Mouse (Mus musculus) liver, embryonic 11.5 days (tissue): ENCODE data around the gene Tff1. TPM values are rescaled to one million over a fixed set of nuclear protein-coding genes. Genes with fewer than 3 reads are reported as not detected.

ENCODE experiments used
- ATAC-seq: fragments of 200-750 bp; cut with Nextera tagmentation; replicated peaks from 2 replicates; pipeline ENCODE4 v1.8.0; 2017; ENCODE audit warnings: moderate number of reproducible peaks, mild to moderate bottlenecking, moderate TSS enrichment, moderate library complexity; ENCODE audit not compliant: low FRiP score
- DNase-seq: peaks from one replicate; pipeline ENCODE4 v3.0.0-alpha.2; 2017; ENCODE audit warnings: low spot score
- H3K27ac ChIP-seq: fragments of 300-500 bp; sonication (generic); 2 replicates; pipeline ENCODE4 v1.5.1; 2014; ENCODE audit warnings: mild to moderate bottlenecking, low read depth, low read length, control low read depth
- H3K27me3 ChIP-seq: fragments of 300-500 bp; sonication (generic); replicated peaks from 2 replicates; pipeline ENCODE4 v1.6.1; 2014; ENCODE audit warnings: low read length, mixed read lengths; ENCODE audit not compliant: control insufficient read depth, insufficient read depth
- H3K36me3 ChIP-seq: fragments of 300-500 bp; sonication (generic); 2 replicates; pipeline ENCODE4 v1.6.1; 2014; ENCODE audit warnings: mild to moderate bottlenecking, low read length, moderate library complexity, mixed read lengths; ENCODE audit not compliant: control insufficient read depth, insufficient read depth
- H3K4me1 ChIP-seq: fragments of 300-500 bp; sonication (generic); replicated peaks from 2 replicates; pipeline ENCODE4 v1.6.1; 2014; ENCODE audit warnings: low read length, mixed read lengths; ENCODE audit not compliant: control insufficient read depth, insufficient read depth
- H3K4me2 ChIP-seq: fragments of 300-500 bp; sonication (generic); 2 replicates; pipeline ENCODE4 v1.6.1; 2014; ENCODE audit warnings: mild to moderate bottlenecking, control low read depth, moderate library complexity
- H3K4me3 ChIP-seq: fragments of 300-500 bp; sonication (generic); 2 replicates; pipeline ENCODE4 v1.5.1; 2014; ENCODE audit warnings: low read depth, low read length, control low read depth
- H3K9ac ChIP-seq: fragments of 300-500 bp; sonication (generic); 2 replicates; pipeline ENCODE4 v1.6.1; 2014; ENCODE audit warnings: low read depth, low read length, control low read depth
- H3K9me3 ChIP-seq: fragments of 300-500 bp; sonication (generic); 2 replicates; pipeline ENCODE4 v1.6.1; 2016; ENCODE audit warnings: low read length, inconsistent platforms, mixed read lengths; ENCODE audit not compliant: control insufficient read depth
- WGBS: fragments of 180-500 bp; shearing (Covaris S2); extraction: QIAGEN DNeasy Blood & Tissue Kit; methylation state at CpG from one replicate; pipeline ENCODE4 v1.1.7; 2014; 5-methylcytosine and 5-hydroxymethylcytosine counted together
- polyA plus RNA-seq: library from polyadenylated mRNA; unstranded; fragments of >200 nt; fragmentation: Nextera tagmentation; extraction: Ambion mirVana; gene quantifications from 2 replicates; pipeline ENCODE4 v1.2.1, GENCODE M21; 2014

Gene Tff1
- polyA plus RNA-seq, 1 experiment from 2014 or later = not detected

- H3K4me3 ChIP-seq = no peak overlapping the region
Measured at GRCm38 (mm10) chr17:31193360-31193759, 28.3 kb upstream of the Tff1 start.

GRCm38 (mm10) chr17:31192663-31193062 is 27.6 kb upstream of the Tff1 start:
- Histone ChIP-seq H3K27me3 (no peaks in the 10 kb centered on the region), H3K4me2 (no peak overlapping the region), H3K4me1 (peaks cover 3% of the 10 kb centered on the region), H3K9ac (no peak overlapping the region), H3K4me3 (no peak overlapping the region), H3K27ac (no peak overlapping the region), H3K36me3 (no peaks in the 10 kb centered on the region), H3K9me3 (no peaks in the 10 kb centered on the region)
- 56% methylated on average over 2 of the region's 2 CpGs for WGBS
- ATAC-seq = no peak
- DNase-seq = no peak

More at GRCm38 (mm10) chr17:31193360-31193759, 28.3 kb upstream of the Tff1 start:
- no peak for DNase-seq
- Histone ChIP-seq H3K9me3 (no peaks in the 10 kb centered on the region), H3K9ac (no peak overlapping the region), H3K27me3 (no peaks in the 10 kb centered on the region), H3K36me3 (no peaks in the 10 kb centered on the region), H3K27ac (no peak overlapping the region), H3K4me1 (peaks cover 3% of the 10 kb centered on the region), H3K4me2 (no peak overlapping the region)
- ATAC-seq = no peak
- 81% methylated on average over 9 of the region's 9 CpGs for WGBS

DNA sequence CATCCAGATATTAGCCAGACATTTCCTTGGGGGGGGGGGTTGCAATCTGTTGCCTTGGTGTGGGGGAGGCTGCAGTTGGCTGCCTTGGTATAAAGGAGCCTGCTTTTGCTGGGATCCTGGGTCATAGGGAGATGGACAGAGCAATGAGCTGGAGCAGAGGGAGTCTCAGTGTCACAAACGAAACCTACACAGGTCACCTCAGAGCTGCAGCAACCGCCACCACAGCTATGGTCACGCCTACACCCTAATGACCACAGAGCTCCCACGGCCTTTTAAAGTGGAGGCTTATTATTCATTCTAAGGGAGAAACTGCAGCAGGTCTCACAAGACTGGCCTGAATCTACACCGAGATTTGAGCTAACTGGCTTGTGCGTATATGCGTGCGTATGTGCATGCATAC is 26.7 kb upstream of the Tff1 start:
- peaks cover 3% of the 10 kb centered on the region for H3K4me1 ChIP-seq
- no peak overlapping the region for H3K9ac ChIP-seq
- H3K4me2 ChIP-seq = no peak overlapping the region
- no peaks in the 10 kb centered on the region for H3K9me3 ChIP-seq
- no peaks in the 10 kb centered on the region for H3K27me3 ChIP-seq
- WGBS = 81% methylated on average over 8 of the region's 8 CpGs
- no peak for DNase-seq
- no peak overlapping the region for H3K4me3 ChIP-seq
- no peak for ATAC-seq
- no peak overlapping the region for H3K27ac ChIP-seq
- no peaks in the 10 kb centered on the region for H3K36me3 ChIP-seq

DNA sequence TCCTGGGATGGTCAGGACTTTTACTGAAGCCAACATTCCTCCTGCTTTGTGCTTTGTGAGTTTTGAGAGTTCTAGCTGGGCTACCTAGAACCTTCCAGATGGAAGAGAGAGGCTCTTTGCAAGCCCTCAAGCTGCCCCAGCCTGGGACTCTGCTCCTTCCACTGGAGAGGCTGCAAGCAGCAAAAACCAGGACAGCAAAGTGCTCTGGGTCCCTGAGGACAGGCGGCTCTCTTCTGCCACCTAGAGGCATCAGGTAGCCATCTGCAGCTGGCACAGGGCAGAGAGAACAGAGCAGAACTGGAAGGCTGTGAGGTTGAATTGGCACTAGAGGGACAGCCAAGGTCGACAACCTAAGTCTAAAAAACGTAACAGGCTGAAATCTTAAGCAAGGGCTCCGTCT is 22.3 kb upstream of the Tff1 start:
- peak; percentile 49 for DNase-seq
- Histone ChIP-seq H3K4me2 (no peak overlapping the region), H3K4me3 (no peak overlapping the region), H3K9ac (no peak overlapping the region), H3K27ac (no peak overlapping the region), H3K9me3 (no peaks in the 10 kb centered on the region), H3K27me3 (no peaks in the 10 kb centered on the region), H3K36me3 (no peaks in the 10 kb centered on the region), H3K4me1 (no peaks in the 10 kb centered on the region; the same call in 1 of the 2 replicates)
- 21% methylated on average over 4 of the region's 4 CpGs for WGBS
- no peak for ATAC-seq

GRCm38 (mm10) chr17:31184269-31184990 is 19.4 kb upstream of the Tff1 start:
- H3K4me2 ChIP-seq = no peak overlapping the region
- no peak for DNase-seq
- H3K9ac ChIP-seq = no peak overlapping the region
- no peak overlapping the region for H3K4me3 ChIP-seq
- H3K36me3 ChIP-seq = no peaks in the 10 kb centered on the region
- no peaks in the 10 kb centered on the region for H3K4me1 ChIP-seq
- H3K27ac ChIP-seq = no peak overlapping the region
- 74% methylated on average over 12 of the region's 12 CpGs for WGBS
- no peak for ATAC-seq
- H3K9me3 ChIP-seq = no peaks in the 10 kb centered on the region
- no peaks in the 10 kb centered on the region for H3K27me3 ChIP-seq

GRCm38 (mm10) chr17:31183180-31183974 is 18.3 kb upstream of the Tff1 start:
- WGBS = 60% methylated on average over 12 of the region's 12 CpGs
- ATAC-seq = no peak
- DNase-seq = no peak
- Histone ChIP-seq H3K27me3 (no peaks in the 10 kb centered on the region), H3K4me1 (no peaks in the 10 kb centered on the region), H3K36me3 (no peaks in the 10 kb centered on the region), H3K27ac (no peak overlapping the region), H3K4me2 (peak overlapping the region; percentile 6; the same call in 1 of the 2 replicates), H3K9me3 (no peaks in the 10 kb centered on the region), H3K9ac (no peak overlapping the region), H3K4me3 (no peak overlapping the region)

GRCm38 (mm10) chr17:31181490-31181889 is 16.4 kb upstream of the Tff1 start:
- Histone ChIP-seq H3K4me1 (no peaks in the 10 kb centered on the region), H3K36me3 (no peaks in the 10 kb centered on the region), H3K27me3 (no peaks in the 10 kb centered on the region), H3K4me3 (no peak overlapping the region), H3K9ac (no peak overlapping the region), H3K4me2 (no peak overlapping the region), H3K9me3 (no peaks in the 10 kb centered on the region), H3K27ac (no peak overlapping the region)
- WGBS = 72% methylated on average over 4 of the region's 4 CpGs
- DNase-seq (no peak), ATAC-seq (no peak)

- no peak for DNase-seq
- Histone ChIP-seq H3K27me3 (no peaks in the 10 kb centered on the region), H3K4me2 (no peak overlapping the region), H3K9me3 (no peaks in the 10 kb centered on the region), H3K36me3 (no peaks in the 10 kb centered on the region), H3K27ac (no peak overlapping the region), H3K4me1 (no peaks in the 10 kb centered on the region), H3K4me3 (no peak overlapping the region), H3K9ac (no peak overlapping the region)
- ATAC-seq = no peak
- 71% methylated on average over 4 of the region's 4 CpGs for WGBS
Measured at GRCm38 (mm10) chr17:31176321-31176720, 11.2 kb upstream of the Tff1 start.
